Mouse (Mus musculus) effector memory CD4-positive, alpha-beta T cell, adult 7 months (primary cell): ENCODE results near the gene Phyh. TPM values are rescaled to one million over a fixed set of nuclear protein-coding genes. Genes with fewer than 3 reads are reported as not detected.

ENCODE experiments used
- polyA plus RNA-seq: library from polyadenylated mRNA; unstranded; fragments of 100-300 nt; shearing (Covaris generic); gene quantifications from one replicate; pipeline ENCODE4 v1.2.1, GENCODE M21; 2017

Phyh gene
- 43.9 TPM for polyA plus RNA-seq

GRCm38 (mm10) chr2:4918860-4919739, at the start of gene Phyh:
Gene Phyh, plus strand, starts transcription at chr2:4919019.

GRCm38 (mm10) chr2:4881350-4882248, 37.2 kb upstream of the Phyh start, which contains the start of gene Sephs1:
Gene Sephs1, plus strand, starts transcription at chr2:4881564.

GRCm38 (mm10) chr2:4975807-4976206, 57.0 kb downstream of the Phyh start, which contains the start of gene Ucma:
Gene Ucma, plus strand, starts transcription at chr2:4976122.

Other genes starting within 250 kb of the Phyh start
- not detected for gene Bend7, start 201.2 kb upstream of the Phyh start, polyA plus RNA-seq
- 26.3 TPM for gene Sephs1, start 37.5 kb upstream of the Phyh start, polyA plus RNA-seq
- not detected for gene Ucma, start 57.1 kb downstream of the Phyh start, polyA plus RNA-seq
- 1.0 TPM for gene Mcm10, start 93.8 kb downstream of the Phyh start, polyA plus RNA-seq
- gene Optn, start 145.0 kb downstream of the Phyh start, polyA plus RNA-seq = 15.8 TPM
- not detected for gene Ccdc3, start 218.8 kb downstream of the Phyh start, polyA plus RNA-seq